ENCODE assay signal across 21 mouse cellular contexts in genomic region chr6:118090827-118091226, GRCm38 (mm10). TPM values are rescaled to one million over a fixed set of nuclear protein-coding genes. Genes with fewer than 3 reads are reported as not detected.
DNase-seq lines count a peak whose midpoint lies in the region; ATAC-seq and TF ChIP-seq lines count a peak whose summit lies in the region.
"Had no signal": no experiment of that assay in that cellular context is flagged by ENCODE, and none has a peak within 500 bp of the region (broad histone marks: within the 10 kb centered on the region; RNA-seq: fewer than 3 reads in every experiment).

No protein-coding gene starts in this region.

- no peak overlapping the region for H3K4me3 ChIP-seq in intestine, embryonic 14.5 days (ENCODE audit: low read depth, low read length)
- no peak overlapping the region for H3K4me3 ChIP-seq in intestine, postnatal 0 days (ENCODE audit: low read depth, low read length)
- no peak overlapping the region for H3K4me3 ChIP-seq in kidney, adult 2 months (ENCODE audit: insufficient read depth, low read depth, low read length)
- no peak overlapping the region for H3K4me3 ChIP-seq in layer of hippocampus, adult 2 months
- H3K4me3 ChIP-seq in liver, embryonic 11.5 days (ENCODE audit: low read depth, low read length): no peak overlapping the region

- TF ChIP-seq CTCF in intestine, postnatal 0 days (IDR thresholded peaks at IDR 0.05; ENCODE audit: low read depth): no peak
- no peak for TF ChIP-seq CTCF in kidney, adult 2 months (conservative IDR thresholded peaks at IDR 0.05; ENCODE audit: insufficient read depth, insufficient read length, low read depth, low read length)
- TF ChIP-seq CTCF in layer of hippocampus, adult 2 months (conservative IDR thresholded peaks at IDR 0.05): no peak

- H3K36me3 ChIP-seq in intestine, embryonic 14.5 days (ENCODE audit: control insufficient read depth, insufficient read depth, low read length): no peaks in the 10 kb centered on the region
- no peaks in the 10 kb centered on the region for H3K36me3 ChIP-seq in intestine, postnatal 0 days (ENCODE audit: control insufficient read depth, insufficient read depth)
- H3K36me3 ChIP-seq in kidney, adult 2 months (ENCODE audit: control insufficient read depth, insufficient read depth, low read length): no peaks in the 10 kb centered on the region
- no peaks in the 10 kb centered on the region for H3K36me3 ChIP-seq in liver, embryonic 11.5 days (ENCODE audit: control insufficient read depth, insufficient read depth, low read length)
- H3K36me3 ChIP-seq: G1E had no signal

- ATAC-seq in intestine, embryonic 14.5 days (replicated peaks; ENCODE audit: low FRiP score, low TSS enrichment, low read depth): no peak
- ATAC-seq in intestine, postnatal 0 days: no peak
- no peak for ATAC-seq in liver, embryonic 11.5 days (replicated peaks; ENCODE audit: low FRiP score)
- ATAC-seq: activated CD4-positive, CD25-positive, alpha-beta regulatory T cell, adult 4 months; CD4-positive, CD25-positive, alpha-beta regulatory T cell, adult 4 months; Patski had no signal

- no peak for TF ChIP-seq POLR2A in kidney, adult 2 months (IDR thresholded peaks at IDR 0.05; ENCODE audit: low read depth, low read length)

- peaks cover 4% of the 10 kb centered on the region; the same call in 1 of the 2 replicates for H3K9me3 ChIP-seq in intestine, embryonic 14.5 days (ENCODE audit: control insufficient read depth, low read length)
- H3K9me3 ChIP-seq in intestine, postnatal 0 days (ENCODE audit: control insufficient read depth): no peaks in the 10 kb centered on the region
- H3K9me3 ChIP-seq in liver, embryonic 11.5 days (ENCODE audit: control insufficient read depth, low read length): no peaks in the 10 kb centered on the region
- H3K9me3 ChIP-seq: G1E had no signal

- H3K27ac ChIP-seq in intestine, embryonic 14.5 days (ENCODE audit: low read depth): no peak overlapping the region
- no peak overlapping the region for H3K27ac ChIP-seq in intestine, postnatal 0 days (ENCODE audit: low read depth, low read length)
- H3K27ac ChIP-seq in kidney, adult 2 months (ENCODE audit: insufficient read depth, low read depth, low read length): no peak overlapping the region
- no peak overlapping the region for H3K27ac ChIP-seq in layer of hippocampus, adult 2 months
- no peak overlapping the region for H3K27ac ChIP-seq in liver, embryonic 11.5 days (ENCODE audit: low read depth, low read length)

- WGBS in intestine, embryonic 14.5 days: 79% methylated on average over 9 of the region's 9 CpGs
- WGBS in intestine, postnatal 0 days: 83% methylated on average over 9 of the region's 9 CpGs
- 60% methylated on average over 9 of the region's 9 CpGs for WGBS in kidney, adult 2 months
- WGBS in liver, embryonic 11.5 days: 79% methylated on average over 9 of the region's 9 CpGs

- no peaks in the 10 kb centered on the region for H3K4me1 ChIP-seq in intestine, embryonic 14.5 days (replicated peaks; ENCODE audit: control insufficient read depth, insufficient read depth, low read length)
- no peaks in the 10 kb centered on the region for H3K4me1 ChIP-seq in intestine, postnatal 0 days (replicated peaks; ENCODE audit: control insufficient read depth, insufficient read depth, low read length)
- no peaks in the 10 kb centered on the region for H3K4me1 ChIP-seq in kidney, adult 2 months (ENCODE audit: control insufficient read depth, insufficient read depth, low read length)
- H3K4me1 ChIP-seq in liver, embryonic 11.5 days (replicated peaks; ENCODE audit: control insufficient read depth, insufficient read depth, low read length): no peaks in the 10 kb centered on the region

- no peak overlapping the region for H3K9ac ChIP-seq in intestine, embryonic 14.5 days (ENCODE audit: low read length)
- H3K9ac ChIP-seq in intestine, postnatal 0 days (ENCODE audit: low read depth, low read length): no peak overlapping the region
- H3K9ac ChIP-seq in liver, embryonic 11.5 days (ENCODE audit: low read depth, low read length): no peak overlapping the region

- peak; percentile 40 for DNase-seq in intestine, embryonic 14.5 days (ENCODE audit: low spot score)
- DNase-seq in kidney, postnatal 10 days: peak; percentile 6
- no peak for DNase-seq in kidney, adult 2 months
- peak; percentile 2 for DNase-seq in layer of hippocampus, adult 11-12 months (ENCODE audit: low spot score)
- DNase-seq in layer of hippocampus, adult 2 months (ENCODE audit: low spot score in 2 of 2): no peak
- DNase-seq in liver, embryonic 11.5 days (ENCODE audit: low spot score): peak; percentile 29
- DNase-seq in liver: no peak
- DNase-seq: adrenal gland, adult 2 months; adrenal gland, adult 8-10 months; adrenal gland, postnatal 10 days; adrenal gland, postnatal 14 days; adrenal gland, postnatal 25 days; adrenal gland, postnatal 36 days; B cell, adult 2 months; cerebellum, adult 11 months; cerebellum, adult 11-12 months had no signal

- H3K27me3 ChIP-seq in intestine, embryonic 14.5 days (replicated peaks; ENCODE audit: control insufficient read depth, insufficient read depth, low read length): no peaks in the 10 kb centered on the region
- H3K27me3 ChIP-seq in intestine, postnatal 0 days (replicated peaks; ENCODE audit: control insufficient read depth, insufficient read depth, low read length): no peaks in the 10 kb centered on the region
- H3K27me3 ChIP-seq in kidney, adult 2 months (replicated peaks; ENCODE audit: control insufficient read depth, insufficient read depth, low read length): no peaks in the 10 kb centered on the region
- no peaks in the 10 kb centered on the region for H3K27me3 ChIP-seq in liver, embryonic 11.5 days (replicated peaks; ENCODE audit: control insufficient read depth, insufficient read depth, low read length)

- no peak overlapping the region for H3K4me2 ChIP-seq in intestine, embryonic 14.5 days (ENCODE audit: low read length)
- no peak overlapping the region for H3K4me2 ChIP-seq in intestine, postnatal 0 days (replicated peaks; ENCODE audit: low read depth)
- no peak overlapping the region for H3K4me2 ChIP-seq in liver, embryonic 11.5 days

RNA-seq across cellular contexts. Expression of gene Csgalnact2, which starts 48.1 kb away (rescaled TPM):
- 14.5 and 14.8 TPM in 2 replicates for polyA plus RNA-seq in intestine, embryonic 14.5 days (2014; fragmentation: Nextera tagmentation; extraction: Ambion mirVana)
- polyA plus RNA-seq in intestine, postnatal 0 days (2015; fragmentation: Nextera tagmentation; extraction: Ambion mirVana): 7.0 and 8.0 TPM in 2 replicates
- polyA plus RNA-seq in kidney, adult 2 months (2012; rRNA removed): 3.4 and 4.7 TPM in 2 replicates
- 10 to 100 TPM in 1 of 2 experiments, 1 to 10 TPM in 1; 9.7 to 10.5 TPM for total RNA-seq in layer of hippocampus, adult 2 months (2021)
- 14.3 and 16.3 TPM in 2 replicates for polyA plus RNA-seq in liver, embryonic 11.5 days (2014; fragmentation: Nextera tagmentation; extraction: Ambion mirVana)

Comparison
In these comparisons a context has a peak if more than half of its experiments do, and no peak if none do; other contexts are left out.
1. DNase-seq: peak in intestine, embryonic 14.5 days (single experiment), kidney, postnatal 10 days (single experiment), layer of hippocampus, adult 11-12 months (single experiment) and liver, embryonic 11.5 days (single experiment); none in kidney, adult 2 months (single experiment), layer of hippocampus, adult 2 months (0 of 2) and liver (single experiment).